Mouse (Mus musculus) MEL (cell line): ENCODE data around the gene Ptpn1.
A peak's percentile ranks its signal among the peaks of the same experiment; 100 is the strongest.

Experiments used
- CHD2 ChIP-seq: IDR thresholded peaks from 2 replicates; pipeline ENCODE4 v1.6.1; 2011; ENCODE audit warnings: low read length, improper control_type of control experiment
- CTCF ChIP-seq, 3 experiments: IDR thresholded peaks in 2 of 3; conservative IDR thresholded peaks in 1 of 3; 2 replicates each; pipeline ENCODE4 v1.5.1; 2011 to 2012; ENCODE audit warnings: low read length in 3 of 3, low read depth in 2 of 3, mild to moderate bottlenecking in 2 of 3, improper control_type of control experiment in 1 of 3, inconsistent platforms in 1 of 3, mixed read lengths in 1 of 3, moderate library complexity in 1 of 3; ENCODE audit not compliant: control insufficient read depth in 1 of 3, insufficient read depth in 1 of 3, poor library complexity in 1 of 3, severe bottlenecking in 1 of 3
- ELF1 ChIP-seq: IDR thresholded peaks from 2 replicates; pipeline ENCODE4 v1.6.1; 2014; ENCODE audit warnings: low read depth, mild to moderate bottlenecking, inconsistent platforms, low read length, improper control_type of control experiment, moderate library complexity
- GATA1 ChIP-seq: IDR thresholded peaks from 2 replicates; pipeline ENCODE4 v1.6.1; 2011; ENCODE audit warnings: low read depth, low read length, improper control_type of control experiment
- HCFC1 ChIP-seq: IDR thresholded peaks from 2 replicates; pipeline ENCODE4 v1.6.1; 2012; ENCODE audit warnings: low read depth, mild to moderate bottlenecking, inconsistent platforms, low read length, improper control_type of control experiment, moderate library complexity
- MAZ ChIP-seq: IDR thresholded peaks from 2 replicates; pipeline ENCODE4 v1.6.1; 2012; ENCODE audit warnings: low read depth, mild to moderate bottlenecking, inconsistent platforms, low read length, improper control_type of control experiment
- MYC ChIP-seq: IDR thresholded peaks from 2 replicates; pipeline ENCODE4 v1.6.1; 2011; ENCODE audit warnings: low read depth, mild to moderate bottlenecking, low read length, improper control_type of control experiment, moderate library complexity
- NRF1 ChIP-seq: IDR thresholded peaks from 2 replicates; pipeline ENCODE4 v1.6.1; 2014; ENCODE audit warnings: low read depth, mild to moderate bottlenecking, inconsistent platforms, low read length, improper control_type of control experiment, moderate library complexity; ENCODE audit not compliant: poor library complexity, insufficient read depth, severe bottlenecking
- POLR2A ChIP-seq, 2 experiments: IDR thresholded peaks; 2 replicates each; pipeline ENCODE4 v1.6.1; 2011 to 2012; ENCODE audit warnings: low read length in 2 of 2, mild to moderate bottlenecking in 2 of 2, control low read depth in 1 of 2, improper control_type of control experiment in 1 of 2, low read depth in 1 of 2, moderate library complexity in 1 of 2; ENCODE audit not compliant: control insufficient read depth in 1 of 2, insufficient read depth in 1 of 2, poor library complexity in 1 of 2
- RAD21 ChIP-seq: IDR thresholded peaks from 2 replicates; pipeline ENCODE4 v1.6.1; 2011; ENCODE audit warnings: mild to moderate bottlenecking, low read depth, low read length, improper control_type of control experiment
- RCOR1 ChIP-seq: IDR thresholded peaks from 2 replicates; pipeline ENCODE4 v1.6.1; 2012; ENCODE audit warnings: low read depth, mild to moderate bottlenecking, inconsistent platforms, low read length, improper control_type of control experiment
- UBTF ChIP-seq: IDR thresholded peaks from 2 replicates; pipeline ENCODE4 v1.6.1; 2012; ENCODE audit warnings: low read depth, mild to moderate bottlenecking, inconsistent platforms, low read length, improper control_type of control experiment, moderate library complexity, borderline replicate concordance; ENCODE audit not compliant: insufficient read depth
- ZKSCAN1 ChIP-seq: IDR thresholded peaks from 2 replicates; pipeline ENCODE4 v1.6.1; 2012; ENCODE audit warnings: low read depth, mild to moderate bottlenecking, inconsistent platforms, low read length, improper control_type of control experiment, moderate library complexity

DNA sequence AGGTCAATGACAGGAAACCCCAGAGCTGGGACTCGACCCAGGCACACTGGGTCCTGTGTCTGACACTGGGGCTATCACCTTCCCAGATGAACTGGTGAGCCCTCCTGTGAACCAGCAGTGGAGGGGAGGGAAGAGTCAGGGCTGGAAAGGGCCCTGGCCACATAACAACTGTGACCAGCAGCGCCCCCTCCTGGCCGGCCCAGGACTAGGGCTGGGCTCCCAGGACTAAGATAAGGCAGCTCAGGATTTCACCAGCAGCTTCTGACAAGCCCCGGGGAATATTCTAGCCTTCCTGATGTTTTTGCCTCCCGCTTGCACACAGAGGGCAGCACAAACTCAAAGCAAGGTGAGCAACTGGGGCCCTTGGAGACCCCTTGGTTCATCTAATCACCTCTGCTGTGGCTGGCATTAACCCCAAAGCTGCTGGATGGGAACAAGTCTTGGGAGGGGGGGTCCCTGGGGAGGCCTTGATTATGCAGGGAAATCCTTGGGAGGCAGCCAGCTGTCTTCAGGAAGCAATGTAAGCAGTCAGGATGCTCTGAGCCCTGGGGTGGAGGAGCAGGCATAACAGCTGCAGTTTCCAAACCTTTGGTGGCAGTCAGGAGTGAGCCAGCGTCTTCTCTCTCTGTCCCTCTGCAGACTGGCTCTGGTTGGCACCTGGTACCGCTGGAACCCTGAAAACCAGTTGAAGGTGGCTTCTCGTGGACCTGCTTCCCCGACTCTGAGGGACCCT, 78.2 kb downstream of the Ptpn1 start, which contains the start of gene Ripor3:
- TF ChIP-seq CTCF (IDR thresholded peaks at IDR 0.05 in 2 of 3, conservative IDR thresholded peaks at IDR 0.05 in 1 of 3; ENCODE audit: control insufficient read depth in 1 of 3, insufficient read depth in 1 of 3, low read depth in 2 of 3, low read length in 3 of 3, poor library complexity in 1 of 3, severe bottlenecking in 1 of 3) (peak; percentile 75 to 98 (median 86)), CHD2 (no peak), UBTF (no peak), MAZ (no peak), RCOR1 (no peak), ELF1 (no peak), HCFC1 (no peak), ZKSCAN1 (no peak), RAD21 (peak; percentile 58), POLR2A (IDR thresholded peaks at IDR 0.05; ENCODE audit: control insufficient read depth in 1 of 2, insufficient read depth in 1 of 2, low read depth in 1 of 2, low read length in 2 of 2, poor library complexity in 1 of 2) (no peak), NRF1 (no peak), MYC (no peak), GATA1 (peak; percentile 45; the same call in 1 of the 2 replicates)
